ENCODE assay signal across 9 mouse cellular contexts in genomic region chr2:181602367-181602766, GRCm38 (mm10). TPM values are rescaled to one million over a fixed set of nuclear protein-coding genes. Genes with fewer than 3 reads are reported as not detected.
DNase-seq lines count a peak whose midpoint lies in the region; ATAC-seq and TF ChIP-seq lines count a peak whose summit lies in the region.
"Had no signal": no experiment of that assay in that cellular context is flagged by ENCODE, and none has a peak within 500 bp of the region (broad histone marks: within the 10 kb centered on the region; RNA-seq: fewer than 3 reads in every experiment).

No protein-coding gene starts in this region.

- peak overlapping the region; percentile 76; the same call in 1 of the 2 replicates for H3K4me3 ChIP-seq in layer of hippocampus, adult 2 months
- peak overlapping the region; percentile 98; the same call in 1 of the 2 replicates for H3K4me3 ChIP-seq in embryonic facial prominence, embryonic 15.5 days (replicated peaks)
- H3K4me3 ChIP-seq in intestine, postnatal 0 days (ENCODE audit: low read depth, low read length) = no peak overlapping the region
- H3K4me3 ChIP-seq in neural tube, embryonic 13.5 days = peak overlapping the region; percentile 95

- TF ChIP-seq CTCF in layer of hippocampus, adult 2 months (conservative IDR thresholded peaks at IDR 0.05) = no peak
- TF ChIP-seq CTCF in intestine, postnatal 0 days (IDR thresholded peaks at IDR 0.05; ENCODE audit: low read depth) = no peak

- no peak for DNase-seq in layer of hippocampus, adult 2 months (ENCODE audit: low spot score in 2 of 2)
- DNase-seq in layer of hippocampus, adult 11-12 months (ENCODE audit: low spot score) = no peak
- no peak for DNase-seq in adrenal gland, adult 18-20 months (ENCODE audit: low spot score in 2 of 2)
- DNase-seq in urinary bladder, postnatal 14 days (ENCODE audit: low spot score) = no peak

- no peak overlapping the region for H3K27ac ChIP-seq in layer of hippocampus, adult 2 months
- H3K27ac ChIP-seq in embryonic facial prominence, embryonic 15.5 days (replicated peaks) = no peak overlapping the region
- no peak overlapping the region for H3K27ac ChIP-seq in intestine, postnatal 0 days (ENCODE audit: low read depth, low read length)
- H3K27ac ChIP-seq in neural tube, embryonic 13.5 days (replicated peaks) = no peak overlapping the region

- H3K27me3 ChIP-seq in embryonic facial prominence, embryonic 15.5 days = peaks cover 16% of the 10 kb centered on the region
- H3K27me3 ChIP-seq in intestine, postnatal 0 days (replicated peaks; ENCODE audit: control insufficient read depth, insufficient read depth, low read length) = no peaks in the 10 kb centered on the region
- H3K27me3 ChIP-seq in neural tube, embryonic 13.5 days = no peaks in the 10 kb centered on the region
- H3K27me3 ChIP-seq: Patski had no signal

- no peaks in the 10 kb centered on the region for H3K9me3 ChIP-seq in embryonic facial prominence, embryonic 15.5 days (replicated peaks)
- no peaks in the 10 kb centered on the region for H3K9me3 ChIP-seq in intestine, postnatal 0 days (ENCODE audit: control insufficient read depth)
- no peaks in the 10 kb centered on the region for H3K9me3 ChIP-seq in neural tube, embryonic 13.5 days

- no peak for ATAC-seq in embryonic facial prominence, embryonic 15.5 days (ENCODE audit: insufficient number of reproducible peaks, low FRiP score, low TSS enrichment, low read depth)
- ATAC-seq in intestine, postnatal 0 days = no peak
- no peak for ATAC-seq in neural tube, embryonic 13.5 days (ENCODE audit: low read depth)
- ATAC-seq: Patski had no signal

- H3K4me2 ChIP-seq in embryonic facial prominence, embryonic 15.5 days (replicated peaks) = peak overlapping the region; percentile 73; the same call in 1 of the 2 replicates
- H3K4me2 ChIP-seq in intestine, postnatal 0 days (replicated peaks; ENCODE audit: low read depth) = peak overlapping the region; percentile 79
- peak overlapping the region; percentile 82 for H3K4me2 ChIP-seq in neural tube, embryonic 13.5 days

- H3K36me3 ChIP-seq in embryonic facial prominence, embryonic 15.5 days = no peaks in the 10 kb centered on the region
- no peaks in the 10 kb centered on the region for H3K36me3 ChIP-seq in intestine, postnatal 0 days (ENCODE audit: control insufficient read depth, insufficient read depth)
- H3K36me3 ChIP-seq in neural tube, embryonic 13.5 days = no peaks in the 10 kb centered on the region

- peaks cover 29% of the 10 kb centered on the region for H3K4me1 ChIP-seq in embryonic facial prominence, embryonic 15.5 days
- H3K4me1 ChIP-seq in intestine, postnatal 0 days (replicated peaks; ENCODE audit: control insufficient read depth, insufficient read depth, low read length) = peaks cover 5% of the 10 kb centered on the region; the same call in 1 of the 2 replicates
- peaks cover 45% of the 10 kb centered on the region for H3K4me1 ChIP-seq in neural tube, embryonic 13.5 days (replicated peaks)

- WGBS in embryonic facial prominence, embryonic 15.5 days = 73% methylated on average over 4 of the region's 4 CpGs
- WGBS in intestine, postnatal 0 days = 61% methylated on average over 4 of the region's 4 CpGs
- WGBS in neural tube, embryonic 13.5 days = 78% methylated on average over 4 of the region's 4 CpGs

- 0 out of 2 replicates have a peak overlapping the region, but pooled peaks have one; percentile 91 for H3K9ac ChIP-seq in embryonic facial prominence, embryonic 15.5 days
- H3K9ac ChIP-seq in intestine, postnatal 0 days (ENCODE audit: low read depth, low read length) = peak overlapping the region; percentile 87; the same call in 1 of the 2 replicates
- peak overlapping the region; percentile 93; the same call in 1 of the 2 replicates for H3K9ac ChIP-seq in neural tube, embryonic 13.5 days

RNA-seq across cellular contexts. Expression of gene Samd10, which starts 3.4 kb away (rescaled TPM):
- total RNA-seq in layer of hippocampus, adult 2 months (2021) = 10 to 100 TPM; 11.9 to 12.2 TPM
- 13.3 and 15.6 TPM in 2 replicates for polyA plus RNA-seq in embryonic facial prominence, embryonic 15.5 days (2015; fragmentation: Nextera tagmentation; extraction: Ambion mirVana)
- polyA plus RNA-seq in intestine, postnatal 0 days (2015; fragmentation: Nextera tagmentation; extraction: Ambion mirVana) = 18.5 and 18.8 TPM in 2 replicates
- 146 and 157 TPM in 2 replicates for polyA plus RNA-seq in neural tube, embryonic 13.5 days (2015; fragmentation: Nextera tagmentation; extraction: Ambion mirVana)
- 1 to 10 TPM; 8.3 to 8.7 TPM for total RNA-seq in adrenal gland, adult 18-20 months (2021)

RNA-seq across cellular contexts. Expression of gene Zfp512b, which starts 9.8 kb away (rescaled TPM):
- 100 to 1,000 TPM; 102 to 103 TPM for total RNA-seq in layer of hippocampus, adult 2 months (2021)
- polyA plus RNA-seq in embryonic facial prominence, embryonic 15.5 days (2015; fragmentation: Nextera tagmentation; extraction: Ambion mirVana) = 62.1 and 74.8 TPM in 2 replicates
- 13.0 and 16.2 TPM in 2 replicates for polyA plus RNA-seq in intestine, postnatal 0 days (2015; fragmentation: Nextera tagmentation; extraction: Ambion mirVana)
- polyA plus RNA-seq in neural tube, embryonic 13.5 days (2015; fragmentation: Nextera tagmentation; extraction: Ambion mirVana) = 78.7 and 81.3 TPM in 2 replicates
- 10 to 100 TPM; 37.4 to 49.0 TPM for total RNA-seq in adrenal gland, adult 18-20 months (2021)

RNA-seq across cellular contexts. Expression of gene Prpf6, which starts 10.7 kb away (rescaled TPM):
- total RNA-seq in layer of hippocampus, adult 2 months (2021) = 10 to 100 TPM; 57.2 to 57.3 TPM
- 60.4 and 63.6 TPM in 2 replicates for polyA plus RNA-seq in embryonic facial prominence, embryonic 15.5 days (2015; fragmentation: Nextera tagmentation; extraction: Ambion mirVana)
- 30.6 and 33.9 TPM in 2 replicates for polyA plus RNA-seq in intestine, postnatal 0 days (2015; fragmentation: Nextera tagmentation; extraction: Ambion mirVana)
- 63.1 and 65.6 TPM in 2 replicates for polyA plus RNA-seq in neural tube, embryonic 13.5 days (2015; fragmentation: Nextera tagmentation; extraction: Ambion mirVana)
- 10 to 100 TPM; 60.6 to 65.2 TPM for total RNA-seq in adrenal gland, adult 18-20 months (2021)

RNA-seq across cellular contexts. Expression of gene Uckl1, which starts 17.7 kb away (rescaled TPM):
- total RNA-seq in layer of hippocampus, adult 2 months (2021) = 10 to 100 TPM; 68.2 to 73.8 TPM
- polyA plus RNA-seq in embryonic facial prominence, embryonic 15.5 days (2015; fragmentation: Nextera tagmentation; extraction: Ambion mirVana) = 50.7 and 55.7 TPM in 2 replicates
- 49.4 and 60.2 TPM in 2 replicates for polyA plus RNA-seq in intestine, postnatal 0 days (2015; fragmentation: Nextera tagmentation; extraction: Ambion mirVana)
- 67.4 and 73.6 TPM in 2 replicates for polyA plus RNA-seq in neural tube, embryonic 13.5 days (2015; fragmentation: Nextera tagmentation; extraction: Ambion mirVana)
- 10 to 100 TPM; 79.1 to 84.8 TPM for total RNA-seq in adrenal gland, adult 18-20 months (2021)

RNA-seq across cellular contexts. Expression of gene Gm29797, which starts 54.5 kb away (rescaled TPM):
- total RNA-seq in layer of hippocampus, adult 2 months (2021) = 1 to 10 TPM in 1 of 2 experiments, under 1 TPM in 1; 0.83 to 1.4 TPM
- 0.24 and 0.31 TPM in 2 replicates for polyA plus RNA-seq in embryonic facial prominence, embryonic 15.5 days (2015; fragmentation: Nextera tagmentation; extraction: Ambion mirVana)
- polyA plus RNA-seq in intestine, postnatal 0 days (2015; fragmentation: Nextera tagmentation; extraction: Ambion mirVana) = 0.26 and 0.55 TPM in 2 replicates
- not detected in 2 replicates for polyA plus RNA-seq in neural tube, embryonic 13.5 days (2015; fragmentation: Nextera tagmentation; extraction: Ambion mirVana)
- under 1 TPM in 1 of 2 experiments, not detected in 1; 0.42 TPM for total RNA-seq in adrenal gland, adult 18-20 months (2021)
- total RNA-seq: granulocyte monocyte progenitor cell, adult 5-6 weeks had no signal
